Mouse (Mus musculus): ENCODE results near the gene Adamts9.

The Adamts9 gene

GRCm38 (mm10) chr6:92943057-92943781, at the start of gene Adamts9:
Adamts9 (minus strand) TSS chr6:92943492.
- DNase-seq (ENCODE audit: low spot score in 2 of 2): peak; percentile 68 to 87

DNA sequence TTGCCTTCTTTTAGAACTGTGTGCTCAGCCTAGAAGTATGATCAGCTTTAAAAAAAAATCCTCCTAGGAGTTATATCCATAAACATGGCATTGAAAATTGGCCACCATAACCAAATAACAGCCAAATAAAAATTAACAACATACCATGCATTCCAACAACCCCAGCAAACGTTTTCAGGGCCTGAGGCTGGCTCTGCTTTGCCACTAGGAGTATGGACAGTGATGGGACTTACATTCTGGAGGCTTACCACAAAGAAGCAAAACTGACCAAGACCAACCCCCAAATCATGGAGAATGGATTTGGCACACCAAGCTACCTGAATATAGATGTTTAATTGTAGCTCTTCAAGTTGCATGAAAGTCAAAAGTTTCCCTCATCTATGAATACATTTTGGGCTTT, 48.3 kb upstream of the Adamts9 start:
- DNase-seq (ENCODE audit: low spot score in 2 of 2): no peak

DNA sequence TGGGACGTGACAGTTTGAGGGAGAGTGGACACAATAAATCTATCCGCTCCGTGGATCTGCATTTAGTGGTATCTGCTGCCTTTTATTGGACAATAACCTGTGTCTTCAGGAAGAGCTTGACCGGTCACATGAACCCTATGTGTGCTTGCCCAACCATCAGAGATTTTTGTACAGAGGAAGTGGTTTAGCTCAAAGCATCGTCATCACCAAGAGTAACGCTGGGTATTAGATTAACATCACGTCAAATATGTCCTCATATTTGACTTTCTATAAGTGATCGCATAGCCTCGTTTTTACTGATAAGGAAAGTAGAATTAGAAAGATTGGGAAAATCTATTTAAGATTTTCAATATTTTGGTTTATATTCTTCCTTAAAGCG, 45.3 kb upstream of the Adamts9 start:
- no peak for DNase-seq (ENCODE audit: low spot score in 2 of 2)

DNA sequence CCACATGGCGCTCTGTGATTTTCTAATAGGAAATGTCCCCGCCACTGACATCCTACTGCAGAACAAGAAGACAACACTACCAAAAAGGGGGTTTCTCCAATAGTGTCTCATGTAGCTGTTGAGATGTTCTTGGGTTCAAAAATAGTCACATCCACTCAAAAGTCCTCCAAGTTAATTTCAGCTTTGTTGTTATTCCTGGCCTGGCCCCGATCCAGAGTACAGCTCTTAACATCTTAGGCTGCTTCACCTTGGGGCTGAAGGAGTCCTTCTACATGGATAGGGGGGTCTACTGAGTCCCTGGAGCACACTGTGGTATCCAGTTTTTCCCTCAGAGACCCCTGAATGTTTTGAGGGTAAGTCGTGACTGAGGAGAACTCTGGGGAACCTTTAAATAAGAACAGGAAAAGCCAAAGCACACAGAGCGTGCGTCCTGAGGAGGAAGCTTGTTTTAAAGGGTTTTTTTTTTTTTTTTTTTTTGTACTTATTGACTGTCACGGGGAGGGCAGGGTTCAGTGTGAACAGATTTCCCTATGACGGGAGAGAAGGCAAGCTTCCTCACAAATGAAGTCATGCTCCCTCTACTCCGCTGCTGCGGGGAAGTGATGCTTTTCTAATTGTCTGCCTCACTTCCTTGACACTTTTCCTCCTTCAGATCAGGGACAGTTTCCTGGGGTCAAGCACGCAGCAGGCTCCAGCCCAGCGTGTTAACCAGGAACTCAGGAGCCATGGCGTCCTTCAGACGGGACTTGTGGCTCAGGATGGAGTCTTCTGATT, 44.7 kb upstream of the Adamts9 start:
- no peak for DNase-seq (ENCODE audit: low spot score in 2 of 2)

DNA sequence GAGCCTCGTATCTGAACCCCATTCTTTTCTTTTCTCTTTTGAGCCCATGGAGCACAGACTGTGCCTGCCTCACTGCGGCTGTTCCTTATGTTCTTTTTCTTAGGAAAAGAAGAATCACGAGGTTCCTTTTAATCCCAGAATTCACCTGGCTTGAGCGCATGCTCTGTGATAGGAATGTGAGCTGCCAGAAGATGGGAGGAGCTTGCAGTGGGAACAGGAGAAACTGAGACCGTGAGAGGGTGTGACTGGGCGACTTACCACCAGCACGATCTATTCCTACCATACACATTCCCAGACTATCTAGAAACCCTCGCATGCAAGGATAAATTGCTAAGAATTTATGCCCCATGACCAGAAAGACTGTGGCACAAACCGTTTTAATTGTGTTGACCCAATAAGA, 44.1 kb upstream of the Adamts9 start:
- no peak for DNase-seq (ENCODE audit: low spot score in 2 of 2)

GRCm38 (mm10) chr6:92983421-92983820, 40.1 kb upstream of the Adamts9 start:
- peak in 1 of 2 experiments; percentile 32 for DNase-seq (ENCODE audit: low spot score in 2 of 2)

DNA sequence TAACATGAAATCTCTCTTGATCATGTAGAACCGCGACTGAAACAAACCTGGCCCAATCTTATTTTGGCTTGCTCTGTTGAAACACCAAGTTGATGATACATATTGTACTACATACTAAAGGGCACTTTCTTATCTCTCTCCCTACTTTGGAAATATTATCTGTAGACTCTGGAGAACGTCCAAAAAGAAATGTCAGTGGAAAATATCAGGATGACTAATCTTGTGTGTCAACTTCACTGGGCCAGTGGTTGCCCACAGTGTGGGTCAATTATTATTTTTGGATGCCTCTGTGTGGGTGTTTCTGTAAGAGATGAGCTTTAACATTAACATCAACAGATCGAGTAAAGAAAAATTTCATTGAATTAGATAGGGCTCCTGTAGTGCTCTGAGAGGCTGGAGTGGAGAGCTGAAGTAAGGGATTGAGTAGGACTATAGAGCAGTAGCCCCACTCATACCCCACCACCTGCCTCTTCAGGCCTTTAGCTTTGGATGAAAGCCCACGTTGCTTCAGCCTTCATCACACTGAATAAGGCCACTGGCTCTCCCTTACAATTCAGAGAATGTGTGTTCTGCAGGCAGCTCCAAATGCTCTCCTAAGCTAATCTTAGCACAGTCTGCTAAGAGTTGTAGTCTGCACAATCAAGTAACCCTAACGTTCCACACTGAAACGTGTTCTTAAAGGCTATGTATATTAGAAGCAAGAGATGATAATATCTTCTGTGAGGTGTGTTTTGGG, 38.3 kb upstream of the Adamts9 start:
- DNase-seq (ENCODE audit: low spot score in 2 of 2): no peak

GRCm38 (mm10) chr6:92973340-92973739, 30.0 kb upstream of the Adamts9 start:
- no peak for DNase-seq (ENCODE audit: low spot score in 2 of 2)

DNA sequence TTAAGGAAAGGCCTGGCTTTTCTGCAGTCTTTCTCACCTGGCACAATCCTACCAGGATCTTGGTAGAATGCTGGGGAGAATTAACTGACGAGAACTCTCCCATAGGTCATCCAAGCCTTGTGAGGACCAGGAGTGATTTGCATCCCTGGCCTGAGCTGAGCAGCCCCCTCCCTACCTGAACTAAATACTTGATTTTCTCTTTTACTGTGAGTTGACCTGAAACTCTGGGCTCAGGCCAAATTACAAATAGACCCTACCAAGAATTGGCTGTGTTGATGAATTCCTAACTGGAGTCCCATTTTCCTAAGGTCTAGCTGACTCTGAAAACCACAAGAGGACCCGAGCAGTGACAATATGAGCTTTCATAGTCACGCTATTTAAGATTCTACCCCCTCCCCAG, 25.4 kb upstream of the Adamts9 start:
- DNase-seq (ENCODE audit: low spot score in 2 of 2): no peak

DNA sequence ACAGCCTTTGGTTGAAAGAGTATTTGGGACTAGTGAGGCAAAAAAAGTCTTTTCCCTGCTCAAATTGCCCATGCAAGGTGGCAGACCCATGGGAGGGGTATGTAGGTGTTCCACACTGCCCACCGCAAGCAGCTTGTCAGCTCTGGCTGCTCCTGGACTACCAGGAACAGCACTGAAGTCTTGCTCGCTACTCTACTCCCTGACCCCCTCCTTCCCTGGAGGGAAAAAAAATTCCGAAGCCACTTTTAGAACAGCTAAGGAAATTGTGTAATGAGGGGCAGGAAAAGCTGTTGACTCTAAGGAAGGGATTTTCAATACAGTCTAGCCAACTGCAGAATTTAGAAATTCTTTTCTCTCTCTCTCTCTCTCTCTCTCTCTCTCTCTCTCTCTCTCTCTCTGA, 24.9 kb upstream of the Adamts9 start:
- DNase-seq (ENCODE audit: low spot score in 2 of 2): no peak

DNA sequence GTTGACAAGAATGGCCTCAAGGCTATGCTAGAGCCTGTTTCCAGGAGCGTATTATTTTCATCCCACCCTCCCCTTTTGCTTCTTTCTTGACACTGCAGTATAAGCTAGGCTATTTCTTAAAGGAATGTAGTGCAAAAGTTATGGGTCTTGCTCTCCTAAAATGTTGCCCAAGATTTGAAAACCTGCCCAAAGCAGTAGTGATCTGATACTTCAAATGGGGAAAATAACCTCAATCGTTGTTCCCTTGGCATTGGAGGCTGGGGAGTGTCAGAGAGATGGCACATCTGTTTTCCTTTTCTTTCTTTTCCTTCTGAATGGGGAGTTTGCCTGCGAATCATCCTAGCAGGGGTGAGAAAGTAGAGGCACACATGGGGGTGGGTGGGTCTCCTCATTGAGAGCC, 19.7 kb upstream of the Adamts9 start:
- no peak for DNase-seq (ENCODE audit: low spot score in 2 of 2)

DNA sequence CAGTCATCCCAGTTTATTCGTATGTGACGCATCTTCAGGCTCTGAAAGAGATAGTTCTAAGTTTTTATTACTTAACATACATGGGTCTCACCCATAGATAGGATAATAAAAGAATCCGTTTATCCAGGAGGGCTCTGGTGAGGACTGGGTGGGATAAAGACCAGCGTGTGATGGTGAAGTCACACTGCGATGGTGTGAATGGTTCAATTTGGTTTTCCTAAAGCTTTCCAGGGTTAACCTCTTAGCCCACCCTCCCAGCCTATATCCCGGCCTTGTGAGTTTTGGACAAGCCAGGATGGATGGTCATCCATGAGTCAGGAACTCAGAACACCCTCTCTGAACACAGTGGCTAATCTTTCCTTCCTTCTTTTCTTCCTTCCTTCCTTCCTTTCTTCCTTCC, 17.7 kb upstream of the Adamts9 start:
- no peak for DNase-seq (ENCODE audit: low spot score in 2 of 2)

- no peak for DNase-seq (ENCODE audit: low spot score in 2 of 2)
These were observed 16.1 kb upstream of the Adamts9 start for GRCm38 (mm10) chr6:92959416-92959815.

DNA sequence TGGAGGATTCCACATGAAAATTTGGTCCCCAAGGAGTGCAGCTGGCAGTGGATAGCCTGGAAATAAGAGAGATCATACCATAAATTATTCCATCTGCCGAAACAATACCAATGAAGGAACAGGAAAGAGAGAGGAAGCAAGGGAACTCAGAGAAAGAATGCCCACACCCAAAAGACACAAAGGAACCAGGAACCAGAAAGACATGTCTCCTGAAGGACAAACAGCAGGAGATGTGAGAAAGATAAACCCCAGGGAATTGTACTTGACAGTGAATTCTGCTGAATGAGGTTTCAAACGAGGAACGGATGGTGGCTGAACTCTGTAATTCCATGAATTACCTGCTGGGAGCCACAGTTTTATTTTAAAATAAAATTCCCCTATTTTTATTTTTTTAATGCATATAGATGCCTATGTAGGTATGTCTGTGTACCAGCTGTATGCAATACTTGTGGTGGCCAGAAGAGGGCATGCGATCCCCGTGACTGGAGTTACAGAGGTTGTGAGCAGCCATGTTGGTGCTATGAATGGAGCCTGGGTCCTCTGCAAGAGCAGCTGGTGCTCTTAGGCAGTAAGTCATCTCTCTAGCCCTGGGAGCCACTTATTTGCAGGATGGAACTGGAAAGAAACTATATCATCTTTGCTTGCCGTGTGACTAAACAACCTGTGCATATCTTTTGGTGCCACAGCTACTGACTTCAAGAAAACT, 4.2 kb upstream of the Adamts9 start:
- DNase-seq (ENCODE audit: low spot score in 2 of 2): no peak

GRCm38 (mm10) chr6:92944711-92945110, 1.4 kb upstream of the Adamts9 start:
- DNase-seq (ENCODE audit: low spot score in 2 of 2): no peak

GRCm38 (mm10) chr6:92944048-92944685, 875 bp upstream of the Adamts9 start:
- DNase-seq (ENCODE audit: low spot score in 2 of 2): no peak

DNA sequence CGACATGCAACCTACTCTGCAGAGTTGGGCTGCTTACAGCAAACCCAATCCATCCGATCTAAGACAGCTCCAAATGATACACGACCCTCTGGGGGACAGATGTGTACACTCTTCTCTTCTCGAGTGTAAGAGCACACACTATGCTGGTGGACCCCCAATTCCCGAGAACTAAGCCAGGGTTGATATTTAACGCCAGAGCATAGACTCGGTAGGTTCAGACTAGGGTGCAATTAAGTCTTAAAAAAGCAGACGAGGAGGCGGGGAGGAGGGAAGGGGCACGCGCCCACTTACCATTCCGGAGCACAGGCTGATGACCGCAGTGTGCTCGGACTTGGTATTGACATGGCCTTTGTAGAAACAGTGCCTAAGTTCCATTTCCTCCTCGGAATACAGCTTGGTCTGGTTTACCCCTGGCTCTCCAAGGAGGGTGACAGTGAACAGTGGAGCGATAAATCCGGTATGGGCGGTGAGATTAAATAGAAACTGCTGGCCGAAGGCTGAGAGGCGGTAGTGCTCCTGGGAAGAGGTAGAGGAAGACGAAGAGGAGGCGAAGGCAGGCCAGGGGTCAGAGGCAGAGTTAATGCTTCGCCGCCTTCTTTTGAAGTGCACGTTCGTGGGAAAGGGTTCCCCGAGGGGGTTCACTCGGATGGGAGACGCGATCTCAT, 1.4 kb downstream of the Adamts9 start:
- DNase-seq (ENCODE audit: low spot score in 2 of 2): peak in 1 of 2 experiments; percentile 13

DNA sequence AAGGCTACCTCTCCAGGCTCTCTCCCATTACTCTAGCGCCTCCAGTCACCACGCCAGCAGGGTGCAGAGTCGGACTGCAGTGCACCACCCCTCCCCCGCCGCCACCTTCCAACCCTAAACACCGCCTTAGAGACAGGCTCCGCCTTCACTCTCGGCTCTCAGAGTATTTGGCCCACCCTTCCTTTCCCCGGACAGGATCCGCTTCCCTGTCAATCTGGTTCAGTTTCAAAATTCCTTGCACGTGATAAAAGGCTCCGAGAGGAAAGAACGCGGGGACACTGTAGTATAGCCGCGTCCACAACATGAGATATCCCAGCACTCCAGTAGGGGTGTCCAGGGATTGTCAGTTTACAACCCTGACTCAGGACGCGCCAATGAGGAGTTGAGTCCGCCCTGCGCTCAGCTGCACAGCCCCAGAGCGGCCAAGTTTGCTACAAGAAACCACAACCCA, 2.0 kb downstream of the Adamts9 start:
- peak; percentile 77 to 89 for DNase-seq (ENCODE audit: low spot score in 2 of 2)

GRCm38 (mm10) chr6:92940191-92941131, 2.8 kb downstream of the Adamts9 start:
- peak; percentile 34 to 48 for DNase-seq (ENCODE audit: low spot score in 2 of 2)

GRCm38 (mm10) chr6:92928261-92928660, 15.0 kb downstream of the Adamts9 start:
- no peak for DNase-seq (ENCODE audit: low spot score in 2 of 2)

Data from urinary bladder, postnatal 36 days (tissue).